Mouse (Mus musculus) layer of hippocampus, postnatal 14 days (tissue): Measurements from ENCODE around the gene Col6a2. TPM values are rescaled to one million over a fixed set of nuclear protein-coding genes. Genes with fewer than 3 reads are reported as not detected.

Source experiments
- DNase-seq, 2 experiments: peaks; one replicate each; pipeline ENCODE4 v3.0.0; 2021 to 2022; ENCODE audit warnings: low spot score in 2 of 2, mixed read lengths in 1 of 2
- total RNA-seq, 2 experiments: library from RNA; stranded (reverse); gene quantifications; 2 replicates each; pipeline ENCODE4 v1.2.3; 2021

Col6a2 gene
- total RNA-seq, 2 experiments from 2014 or later, result 9.7 to 12.0 TPM

DNA sequence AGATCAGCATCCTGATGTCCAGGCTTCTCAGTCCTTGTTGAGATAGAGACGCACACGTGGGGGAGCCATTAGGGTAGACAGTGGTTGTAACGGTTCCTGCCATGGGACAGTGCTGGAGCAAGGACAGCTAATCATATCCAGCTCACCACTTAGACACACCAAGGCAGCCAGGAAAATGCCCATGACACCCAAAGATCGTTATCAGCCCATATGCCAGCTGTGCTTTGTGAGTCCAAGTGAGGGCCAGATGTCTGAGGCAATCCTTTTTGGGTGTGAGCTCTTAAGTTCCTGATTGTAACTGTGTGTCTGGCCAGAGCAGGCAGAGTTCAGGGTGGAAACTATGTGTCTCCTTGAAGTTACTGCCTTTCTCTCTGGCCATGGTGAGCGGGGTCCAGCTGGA lies 69.4 kb downstream of the Col6a2 start:
- no peak for DNase-seq

DNA sequence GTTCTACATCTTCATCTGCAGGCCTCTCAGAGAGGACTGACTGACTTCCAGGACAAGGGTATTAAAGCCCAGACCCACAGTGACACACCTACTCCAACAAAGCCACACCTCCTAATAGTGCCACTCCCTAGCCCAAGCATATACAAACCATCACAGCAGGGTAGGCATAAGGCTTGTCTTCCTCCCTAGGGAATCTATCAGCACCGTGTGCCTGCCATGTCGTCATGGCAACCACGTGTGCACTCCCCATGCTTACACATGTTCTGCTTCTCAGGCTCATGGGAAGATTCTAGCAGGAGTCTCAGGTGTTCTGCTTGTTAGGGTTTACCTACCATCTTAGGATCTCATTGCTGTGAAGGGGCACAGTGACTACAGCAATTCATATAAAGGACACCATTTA lies 71.9 kb downstream of the Col6a2 start:
- DNase-seq, result no peak

DNA sequence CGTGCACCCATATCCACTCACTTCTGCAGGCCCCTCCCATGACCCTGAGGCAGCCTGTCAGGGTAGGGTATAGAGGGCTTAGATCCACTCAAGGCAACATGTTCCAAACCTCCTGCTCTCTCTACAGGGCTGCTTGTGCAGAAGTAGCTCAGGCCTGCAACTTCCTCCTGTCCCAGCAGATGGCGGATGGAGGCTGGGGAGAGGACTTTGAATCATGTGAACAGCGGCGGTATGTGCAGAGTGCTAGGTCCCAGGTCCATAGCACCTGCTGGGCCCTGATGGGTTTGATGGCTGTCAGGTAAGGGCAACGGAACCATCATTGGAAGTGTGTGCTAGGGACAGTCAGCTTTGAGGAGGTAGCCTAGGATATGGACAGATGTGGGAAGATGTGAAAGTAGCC lies 73.0 kb downstream of the Col6a2 start:
- no peak for DNase-seq

- no peak for DNase-seq
Measured at GRCm38 (mm10) chr10:76548218-76548617, 75.2 kb downstream of the Col6a2 start.

GRCm38 (mm10) chr10:76546566-76546965 lies 76.9 kb downstream of the Col6a2 start:
- DNase-seq, result no peak

Other genes starting within 250 kb of the Col6a2 start
- gene AC141477.1, start 183.2 kb downstream of the Col6a2 start, total RNA-seq, result not detected
- gene Pcnt, start 180.8 kb downstream of the Col6a2 start, total RNA-seq, result 10 to 100 TPM; 14.6 to 18.6 TPM
- not detected for gene 2610028H24Rik, start 174.5 kb downstream of the Col6a2 start, total RNA-seq
- gene Mcm3ap, start 154.7 kb downstream of the Col6a2 start, total RNA-seq, result 10 to 100 TPM; 42.2 to 44.1 TPM
- 1 to 10 TPM; 3.4 to 3.8 TPM for gene Ybey, start 154.5 kb downstream of the Col6a2 start, total RNA-seq
- gene Lss, start 92.0 kb downstream of the Col6a2 start, total RNA-seq, result 10 to 100 TPM; 60.9 to 73.6 TPM
- gene Spatc1l, start 61.4 kb downstream of the Col6a2 start, total RNA-seq, result not detected
- gene Ftcd, start 48.0 kb downstream of the Col6a2 start, total RNA-seq, result not detected
- 10 to 100 TPM; 39.4 to 41.8 TPM for gene Col6a1, start 102.5 kb upstream of the Col6a2 start, total RNA-seq